Mouse (Mus musculus): Measurements from ENCODE around the gene Traf3.

Gene Traf3

DNA sequence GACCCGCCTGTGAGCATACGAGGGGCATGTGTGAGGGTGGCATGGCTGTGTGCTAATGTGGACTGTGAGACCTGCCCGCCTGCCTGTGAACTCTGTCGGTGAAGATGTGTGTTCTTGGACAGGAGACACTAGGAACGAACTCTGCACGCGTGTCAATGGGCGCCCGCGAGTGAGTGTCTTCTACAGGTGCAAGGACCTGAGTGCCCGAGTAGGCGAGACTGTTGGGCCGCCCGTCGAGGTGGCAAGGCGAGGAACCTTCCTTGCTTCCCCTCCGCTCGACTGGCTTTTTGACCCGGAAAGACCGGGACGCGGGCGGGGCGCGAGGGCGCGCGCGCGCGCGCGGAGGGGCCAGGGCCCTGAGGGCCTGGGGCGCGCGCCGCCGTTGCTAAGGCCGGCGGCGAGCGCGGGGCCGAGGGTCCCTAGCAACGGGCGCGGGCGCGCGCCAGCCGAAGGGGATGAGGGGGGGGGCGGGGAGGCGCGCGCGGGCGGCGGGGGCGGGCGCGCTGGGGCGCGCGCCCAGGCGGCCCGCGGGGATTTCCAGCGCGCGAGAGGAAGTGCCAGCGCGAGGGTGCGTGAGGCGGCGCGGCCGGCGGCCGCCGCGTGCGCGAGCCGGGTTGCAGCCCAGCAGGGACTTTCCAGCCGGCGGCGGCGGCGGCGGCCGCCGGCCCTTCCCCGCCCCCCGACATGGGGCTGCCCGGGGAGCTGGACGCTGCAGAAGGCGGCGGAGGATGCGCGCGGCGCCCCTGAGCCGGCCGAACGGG is at the start of gene Traf3:
Traf3 (plus strand) TSS at position 540 of the 761 bp plus-strand sequence.
- DNase-seq (ENCODE audit: low spot score), result peak; percentile 69

DNA sequence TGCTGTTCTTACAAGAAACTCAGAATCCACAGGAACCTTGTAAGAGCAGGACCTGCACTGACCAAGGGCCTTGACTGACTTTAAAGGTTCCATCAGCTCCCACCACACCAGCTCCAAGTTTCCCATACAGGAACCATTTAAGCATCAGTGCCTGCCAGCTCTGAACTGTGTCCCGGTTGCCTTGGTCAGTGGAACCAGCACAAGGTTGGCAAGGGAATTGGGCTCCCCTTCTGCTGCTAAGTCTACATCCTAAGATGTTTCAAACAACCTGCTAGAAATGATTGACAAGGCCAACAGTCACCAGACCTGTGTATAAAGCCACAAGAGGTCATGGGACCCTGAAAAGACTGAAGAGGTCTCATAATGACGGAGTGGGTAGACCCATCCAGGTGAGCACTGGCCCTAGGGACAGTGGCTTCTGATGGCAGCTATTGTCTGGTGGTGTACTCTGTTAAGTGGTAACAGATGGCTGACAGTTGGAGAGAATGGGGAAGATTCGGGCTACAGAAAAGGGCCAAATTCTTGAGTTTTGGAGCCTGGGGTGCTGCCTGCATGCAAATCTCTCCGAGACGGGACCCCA is 46.6 kb upstream of the Traf3 start:
- DNase-seq (ENCODE audit: low spot score), result no peak

DNA sequence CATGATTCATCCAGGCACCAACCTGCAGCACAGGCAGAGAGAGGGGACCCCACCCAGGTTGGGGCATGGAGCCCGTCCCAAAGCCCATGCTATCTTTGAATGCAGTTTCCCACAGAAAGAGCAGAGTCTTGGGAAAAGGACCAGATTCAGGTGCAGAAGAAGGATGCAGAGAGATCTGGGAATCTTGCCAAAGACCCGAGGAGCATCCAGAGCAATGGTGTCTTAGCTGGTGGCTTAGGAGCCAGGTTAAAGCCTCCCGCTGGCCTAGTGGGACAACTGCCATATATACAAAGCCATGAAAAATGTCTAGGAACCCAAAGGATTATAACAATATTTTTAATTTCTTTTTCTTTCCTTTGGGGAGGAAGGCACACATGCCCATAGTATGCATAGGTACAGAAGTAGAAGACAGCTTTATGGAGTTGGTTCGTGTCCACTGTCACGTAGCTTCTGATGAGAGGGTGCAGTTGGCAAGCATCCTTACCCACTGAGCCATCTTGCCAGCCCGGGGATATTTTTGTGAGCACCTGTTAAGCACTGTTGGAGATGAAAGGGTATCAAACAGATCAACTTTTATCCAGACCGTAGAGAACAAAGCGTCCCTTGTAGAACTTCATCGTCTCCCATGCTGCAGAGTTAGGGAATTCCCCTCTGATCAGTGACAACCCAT is 45.1 kb upstream of the Traf3 start:
- no peak for DNase-seq (ENCODE audit: low spot score)

DNA sequence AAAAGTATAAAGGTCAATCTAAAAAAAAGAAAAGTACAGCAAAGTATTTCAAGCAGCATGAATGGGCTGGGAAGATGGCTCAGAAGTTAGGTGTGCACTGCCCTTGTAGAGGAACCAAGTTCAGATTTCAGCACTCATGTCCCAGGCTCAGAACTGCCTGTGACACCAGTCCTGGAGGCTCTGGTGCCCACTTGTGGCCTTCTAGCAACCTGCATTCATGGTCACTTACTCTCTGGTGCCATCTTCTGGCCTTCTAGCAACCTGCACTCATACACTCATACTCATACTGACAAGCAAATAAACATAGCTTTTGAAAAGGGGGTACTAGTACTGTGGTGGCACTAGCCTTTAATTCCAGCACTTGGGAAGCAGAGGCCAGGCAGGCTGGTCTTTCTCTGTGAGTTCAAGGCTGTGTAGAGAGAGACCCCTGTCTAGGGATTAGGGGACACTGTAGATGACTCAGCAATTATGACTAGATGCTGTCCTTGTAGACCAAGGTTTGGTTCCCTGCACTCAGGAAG is 43.8 kb upstream of the Traf3 start:
- DNase-seq (ENCODE audit: low spot score), result no peak

DNA sequence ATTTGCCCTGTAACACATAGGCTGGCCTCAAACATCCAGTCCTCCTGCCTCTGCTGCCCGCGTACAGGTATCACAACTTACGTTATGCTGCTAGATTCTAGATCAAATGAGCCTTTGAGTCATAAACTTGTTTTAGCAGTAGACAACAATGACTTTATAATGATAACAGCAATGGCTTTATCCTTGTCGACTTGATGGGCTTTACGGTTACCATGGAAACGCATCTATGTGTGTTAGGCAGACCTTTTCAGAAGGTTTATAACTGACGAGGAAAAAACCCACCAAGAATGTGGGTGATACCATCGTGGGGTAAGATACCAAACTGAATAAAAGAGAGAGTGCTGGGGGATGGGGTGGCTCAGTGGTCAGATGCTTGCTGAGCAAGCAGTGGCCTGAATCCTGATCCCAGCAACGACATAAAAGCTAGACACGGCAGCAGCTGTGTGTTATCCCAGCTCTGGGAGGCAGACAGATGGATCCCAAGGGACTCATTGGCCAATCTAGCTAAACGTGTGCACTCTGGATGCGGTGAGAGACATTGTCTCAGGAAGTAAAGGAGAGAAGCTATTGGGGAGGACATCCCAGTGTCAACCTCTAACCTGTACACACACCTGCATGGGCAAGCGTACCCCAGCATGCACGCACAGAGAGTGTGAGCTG is 41.4 kb upstream of the Traf3 start:
- DNase-seq (ENCODE audit: low spot score), result no peak

DNA sequence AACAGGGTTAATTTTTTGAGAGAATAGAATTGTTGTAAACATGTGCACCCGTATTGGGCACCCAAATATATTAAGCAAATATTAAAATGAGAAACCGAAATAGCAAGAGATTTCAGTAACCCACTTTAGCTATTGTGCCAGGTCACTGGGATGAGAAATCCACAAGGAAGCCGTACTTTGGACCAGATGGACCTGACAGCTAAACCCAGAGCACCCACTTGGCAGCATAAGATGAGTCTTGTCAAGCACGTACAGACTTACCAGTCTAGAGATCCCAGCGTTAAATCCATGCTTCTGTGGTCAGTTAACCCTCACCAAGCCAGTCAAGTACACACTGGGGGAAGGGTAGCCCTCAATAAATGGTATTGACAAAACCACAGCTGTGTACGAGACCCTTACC is 40.5 kb upstream of the Traf3 start:
- DNase-seq (ENCODE audit: low spot score), result no peak

DNA sequence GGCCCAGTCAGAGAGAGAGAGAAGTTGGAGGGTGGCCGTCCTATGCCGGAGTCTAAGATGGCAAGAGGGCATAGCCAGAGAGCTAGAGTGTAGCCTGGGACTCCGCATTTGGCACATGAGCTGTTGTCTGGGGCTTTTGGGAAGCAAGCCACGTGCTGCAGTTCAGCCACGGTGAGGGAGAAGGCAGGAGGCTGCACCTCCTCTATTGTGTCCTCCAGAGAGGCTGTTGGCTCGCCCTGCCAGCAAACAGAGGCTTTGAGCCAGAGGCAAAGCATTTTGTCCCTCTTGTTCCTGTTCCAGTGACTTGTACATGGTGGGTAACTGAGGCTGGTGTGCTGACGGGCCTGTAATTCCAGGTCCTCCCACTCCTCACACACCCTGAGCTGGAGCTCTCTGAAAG is 32.0 kb upstream of the Traf3 start:
- no peak for DNase-seq (ENCODE audit: low spot score)

DNA sequence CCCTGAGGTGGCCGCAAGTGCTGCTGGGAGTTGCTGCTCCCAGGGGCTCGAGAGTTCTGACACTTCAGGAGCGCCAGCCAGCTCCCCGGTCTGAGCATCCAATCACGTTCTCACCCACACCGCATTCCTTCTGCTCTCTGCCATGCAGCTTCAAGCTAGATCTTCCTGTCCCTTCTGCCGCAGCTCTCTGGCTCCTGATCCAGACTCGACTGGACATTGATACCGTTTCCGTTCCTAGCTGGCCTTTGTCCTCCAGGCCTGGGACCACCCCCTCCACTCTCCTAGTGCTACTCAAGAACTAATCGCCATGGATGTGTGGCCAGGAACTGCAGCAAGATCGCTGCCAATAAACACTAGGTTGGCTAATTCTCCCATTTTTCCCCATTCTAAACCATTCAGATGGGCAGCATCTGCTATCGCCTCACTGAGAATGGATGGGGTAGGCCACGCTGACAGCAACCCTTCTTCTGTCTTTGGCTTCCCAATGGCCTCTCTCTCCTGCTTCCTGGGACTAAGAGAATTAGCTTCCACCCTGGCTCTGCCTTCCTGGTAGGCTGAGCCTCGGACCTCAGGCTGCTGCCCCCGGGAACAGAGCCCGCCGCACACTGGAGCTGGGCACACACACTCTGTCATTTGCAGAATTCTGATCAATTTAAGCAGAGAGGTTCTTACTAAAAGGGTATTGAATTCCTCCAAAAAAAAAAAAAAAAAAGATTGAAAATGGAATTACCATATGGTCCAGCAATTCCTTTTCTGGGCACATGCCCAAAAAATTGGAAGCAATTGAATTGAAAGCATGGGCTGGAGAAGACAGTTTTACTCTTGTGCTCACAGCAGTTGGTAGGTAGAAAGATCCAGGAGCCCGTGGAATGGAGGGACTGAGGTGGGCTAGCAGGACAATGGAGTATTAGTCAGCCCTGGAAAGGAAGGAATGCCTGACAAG is 31.1 kb upstream of the Traf3 start:
- DNase-seq (ENCODE audit: low spot score), result no peak

DNA sequence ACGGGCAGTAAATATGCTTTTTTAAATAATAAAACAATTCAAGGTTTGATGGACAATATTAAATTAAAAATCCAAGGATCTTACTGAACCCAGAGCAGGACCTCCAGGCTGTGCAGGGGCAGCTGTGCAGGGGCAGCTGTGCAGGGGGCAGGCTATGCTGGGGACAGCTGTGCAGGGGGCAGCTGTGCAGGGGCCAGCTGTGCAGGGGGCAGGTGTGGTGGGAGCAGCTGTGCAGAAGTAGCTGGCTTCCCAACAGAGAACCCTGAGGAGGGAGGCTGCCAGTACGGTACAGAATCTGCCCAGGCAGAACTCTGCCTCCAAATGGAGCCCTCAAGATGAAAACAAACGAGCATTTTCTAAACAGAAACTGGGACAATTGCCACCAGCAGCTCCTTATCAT is 30.2 kb upstream of the Traf3 start:
- DNase-seq (ENCODE audit: low spot score), result no peak

DNA sequence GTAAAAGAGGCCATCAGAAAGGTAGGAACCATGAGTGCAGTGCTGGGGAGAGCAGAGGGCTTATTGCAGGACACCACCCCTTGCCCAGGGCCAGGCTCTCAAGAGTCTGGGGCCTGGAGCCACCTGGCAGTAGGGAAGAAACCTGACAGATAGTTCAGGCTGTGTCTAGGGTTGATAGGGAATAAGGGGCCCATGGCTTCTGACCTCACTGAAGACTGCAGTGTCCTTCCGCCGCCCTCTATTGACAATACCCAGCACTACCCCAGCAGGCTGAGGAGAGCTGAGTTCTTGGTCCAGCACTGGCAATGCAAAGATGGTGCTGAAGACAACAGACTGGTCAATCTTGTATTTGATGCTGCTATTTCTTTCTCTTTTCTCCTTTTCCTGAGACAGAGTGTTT is 29.1 kb upstream of the Traf3 start:
- no peak for DNase-seq (ENCODE audit: low spot score)

DNA sequence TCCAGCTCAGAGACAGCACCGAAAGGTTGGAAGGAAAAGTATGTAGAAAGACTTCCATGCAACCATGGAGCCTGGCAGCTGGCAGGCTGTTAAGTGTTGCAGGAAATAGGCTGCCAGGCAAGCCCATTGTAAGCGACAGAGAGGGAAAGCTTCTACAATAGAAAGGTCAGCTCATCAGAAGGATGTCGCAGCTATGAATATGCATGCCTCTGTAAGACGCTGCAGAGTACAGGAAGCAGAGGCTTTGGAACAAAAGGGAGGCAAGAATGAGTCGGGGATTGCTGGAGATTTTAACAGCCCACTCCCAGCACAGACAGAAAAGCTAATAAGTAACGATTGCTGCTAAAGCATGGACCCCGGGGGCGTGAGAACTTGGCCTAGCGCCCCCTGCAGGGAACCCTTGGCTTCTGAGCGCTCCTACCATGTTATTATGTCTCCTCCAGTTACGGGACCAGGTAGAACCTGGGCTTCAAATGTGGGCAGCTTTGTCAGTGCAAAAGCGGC is 23.1 kb upstream of the Traf3 start:
- no peak for DNase-seq (ENCODE audit: low spot score)

DNA sequence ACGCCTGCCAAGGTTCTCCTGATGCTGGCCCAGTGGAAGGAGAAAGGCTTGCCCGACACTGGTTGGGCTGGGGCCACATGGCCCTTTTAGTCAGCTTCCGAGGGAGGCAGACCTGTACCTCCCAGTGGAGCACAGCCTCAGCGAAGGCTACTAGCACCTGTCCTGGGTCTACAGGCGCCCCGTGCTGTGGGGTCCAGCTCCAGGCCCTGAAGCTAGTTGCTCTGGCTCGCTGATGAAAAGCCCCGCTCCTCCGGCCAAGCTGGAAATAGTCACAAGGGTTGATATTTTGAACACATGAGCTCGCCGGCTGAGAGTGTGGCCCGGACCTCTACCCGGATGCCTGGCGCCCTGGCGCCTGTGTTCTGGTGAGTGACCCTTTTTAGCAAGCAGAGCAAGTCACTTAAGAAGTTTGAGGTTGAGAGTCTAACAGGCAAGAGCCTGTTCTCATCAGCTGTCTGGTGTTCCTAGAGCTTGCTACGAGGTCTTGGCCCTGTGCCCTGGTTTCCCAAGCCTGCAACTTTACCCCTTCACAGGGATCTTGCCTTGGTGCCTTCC is 22.6 kb upstream of the Traf3 start:
- no peak for DNase-seq (ENCODE audit: low spot score)

DNA sequence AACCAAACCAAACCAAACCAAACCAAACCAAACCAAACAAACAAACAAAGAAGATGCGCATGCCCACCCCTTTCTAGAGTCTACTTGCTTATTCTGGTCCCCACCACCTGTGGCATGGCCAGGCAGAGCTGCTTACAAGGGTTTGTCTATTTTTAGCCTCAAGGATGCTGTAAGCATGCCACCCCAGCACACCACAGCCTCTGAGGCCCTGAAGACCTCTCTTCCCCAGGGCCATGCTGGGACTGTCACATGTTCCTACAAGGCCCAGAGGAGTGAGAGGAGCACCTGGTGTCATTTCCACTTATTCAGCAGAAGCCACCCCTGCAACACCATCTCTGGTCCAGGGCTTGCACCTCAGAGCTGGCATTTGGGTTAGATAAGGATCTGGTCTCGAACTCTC is 21.6 kb upstream of the Traf3 start:
- DNase-seq (ENCODE audit: low spot score), result no peak

DNA sequence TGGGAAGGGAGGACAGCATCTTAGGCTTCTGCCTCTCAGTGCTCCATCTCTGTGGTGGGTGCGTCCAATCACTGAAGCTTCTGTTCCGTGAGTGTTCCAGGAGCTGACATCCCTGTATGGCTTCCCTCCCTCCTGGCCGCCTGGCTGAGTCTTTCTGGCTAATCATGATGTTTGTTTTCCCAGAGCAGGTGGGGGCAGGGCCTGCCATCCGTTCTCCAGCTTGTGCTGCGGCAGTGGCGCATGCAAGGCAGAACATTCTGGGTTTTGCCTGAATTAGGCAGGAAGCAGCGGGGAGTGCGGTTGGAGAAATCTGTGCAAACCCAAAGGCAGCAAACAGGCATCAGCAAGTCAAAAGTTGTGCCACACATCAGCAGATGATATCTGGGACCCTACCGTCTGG is 20.9 kb upstream of the Traf3 start:
- DNase-seq (ENCODE audit: low spot score), result no peak

DNA sequence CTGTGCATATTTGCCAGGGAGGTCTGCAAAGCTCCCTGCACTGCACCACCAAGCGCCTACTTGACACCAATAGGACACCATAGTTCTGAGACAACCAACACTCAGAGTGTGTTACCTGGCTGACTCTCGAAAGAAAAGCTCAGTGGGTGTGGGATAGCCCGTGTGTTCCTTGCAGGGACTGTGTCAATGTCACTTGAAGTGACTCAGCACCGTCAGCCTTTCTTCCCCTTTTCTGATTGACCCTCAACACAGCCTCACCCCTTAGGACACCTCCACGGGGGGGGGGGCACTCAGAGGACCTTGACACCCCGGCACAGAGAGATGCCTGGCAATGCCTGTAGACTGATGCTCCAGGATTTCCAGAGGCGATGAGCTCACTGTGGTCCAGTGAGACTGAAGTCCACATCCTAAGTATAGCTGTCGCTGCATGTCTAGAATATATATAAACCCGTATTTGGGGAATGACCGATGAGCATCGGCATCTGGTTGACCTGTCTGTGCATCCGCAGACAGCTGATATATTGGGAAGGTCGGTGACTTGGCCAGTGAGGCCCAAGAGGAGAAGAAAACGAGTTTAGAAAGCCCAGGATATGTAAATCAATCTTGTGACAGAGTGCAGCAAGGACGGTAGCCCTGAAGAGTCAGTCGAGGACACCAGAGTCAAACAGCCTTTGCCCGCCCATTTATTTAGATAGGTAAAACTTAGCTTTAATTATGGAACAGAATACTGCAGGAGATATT is 16.5 kb upstream of the Traf3 start:
- no peak for DNase-seq (ENCODE audit: low spot score)

DNA sequence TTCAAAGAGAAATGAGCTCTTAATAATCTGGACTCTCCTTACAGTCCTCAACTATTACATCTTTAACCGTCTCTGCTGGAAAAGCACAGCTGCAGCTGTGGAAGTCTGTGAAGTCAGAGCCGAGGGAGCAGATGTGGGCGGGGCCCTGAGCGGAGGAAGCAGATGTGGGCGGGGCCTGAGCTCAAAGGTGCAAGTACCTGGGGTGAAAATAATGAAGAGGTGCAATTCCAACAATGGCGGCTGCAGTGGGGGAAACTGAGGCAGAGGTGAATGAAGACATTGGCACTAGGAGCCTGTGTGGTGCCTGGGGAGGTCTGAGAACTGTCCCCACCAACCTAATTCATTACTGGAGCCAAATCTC is 16.0 kb upstream of the Traf3 start:
- DNase-seq (ENCODE audit: low spot score), result no peak

DNA sequence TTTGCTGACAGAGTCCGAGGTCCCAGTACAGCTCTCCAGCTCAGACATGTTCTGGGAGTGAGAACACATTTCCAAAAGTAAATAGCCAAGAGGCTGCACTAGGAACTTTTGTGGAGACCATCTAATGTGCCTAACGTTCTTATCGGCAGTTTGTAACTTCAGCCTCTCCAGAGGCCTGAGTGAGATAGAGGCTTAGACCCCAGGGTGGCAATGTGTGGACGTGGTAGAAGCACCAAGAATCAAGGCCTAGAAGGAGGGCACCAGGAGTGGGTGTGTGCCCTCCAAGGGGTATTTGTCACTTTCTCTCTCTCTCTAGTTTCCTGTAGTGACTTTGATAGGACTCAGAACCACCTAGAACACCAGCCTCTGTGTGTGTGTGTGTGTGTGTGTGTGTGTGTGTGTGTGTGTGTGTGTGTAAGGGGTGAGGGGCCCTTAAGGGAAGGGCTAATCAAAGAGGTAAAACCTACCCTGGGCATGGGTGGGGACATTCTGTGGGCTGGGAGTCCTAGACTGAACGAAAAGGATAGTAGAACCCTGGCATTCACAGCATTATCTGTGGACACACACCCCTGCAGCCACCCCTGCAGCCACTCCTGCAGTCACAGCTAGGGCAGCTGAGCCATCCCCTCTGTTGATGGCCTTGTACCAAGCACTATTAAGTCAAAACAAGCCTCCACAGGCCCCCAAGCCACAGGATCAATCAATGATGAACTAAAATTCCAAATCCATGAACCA is 14.6 kb upstream of the Traf3 start:
- no peak for DNase-seq (ENCODE audit: low spot score)

DNA sequence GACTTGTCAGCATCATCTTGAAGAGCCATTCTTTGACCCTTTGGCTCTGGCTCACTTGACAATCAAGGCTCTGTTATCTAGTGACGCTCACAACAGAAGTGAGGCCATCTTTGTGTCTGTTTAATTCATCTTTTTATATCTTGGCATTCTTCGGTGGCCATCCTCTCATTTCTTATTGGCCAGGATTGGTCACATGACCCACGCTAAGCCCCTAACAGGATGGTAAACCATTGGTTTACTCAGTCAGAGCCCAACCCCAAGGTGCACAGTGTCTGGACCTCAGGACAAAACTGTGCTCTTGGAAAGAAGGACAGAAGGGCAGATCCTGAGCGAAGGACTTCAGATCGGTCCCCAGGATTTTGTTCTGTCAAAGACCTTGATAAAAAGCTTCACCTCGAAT is 13.6 kb upstream of the Traf3 start:
- DNase-seq (ENCODE audit: low spot score), result no peak

DNA sequence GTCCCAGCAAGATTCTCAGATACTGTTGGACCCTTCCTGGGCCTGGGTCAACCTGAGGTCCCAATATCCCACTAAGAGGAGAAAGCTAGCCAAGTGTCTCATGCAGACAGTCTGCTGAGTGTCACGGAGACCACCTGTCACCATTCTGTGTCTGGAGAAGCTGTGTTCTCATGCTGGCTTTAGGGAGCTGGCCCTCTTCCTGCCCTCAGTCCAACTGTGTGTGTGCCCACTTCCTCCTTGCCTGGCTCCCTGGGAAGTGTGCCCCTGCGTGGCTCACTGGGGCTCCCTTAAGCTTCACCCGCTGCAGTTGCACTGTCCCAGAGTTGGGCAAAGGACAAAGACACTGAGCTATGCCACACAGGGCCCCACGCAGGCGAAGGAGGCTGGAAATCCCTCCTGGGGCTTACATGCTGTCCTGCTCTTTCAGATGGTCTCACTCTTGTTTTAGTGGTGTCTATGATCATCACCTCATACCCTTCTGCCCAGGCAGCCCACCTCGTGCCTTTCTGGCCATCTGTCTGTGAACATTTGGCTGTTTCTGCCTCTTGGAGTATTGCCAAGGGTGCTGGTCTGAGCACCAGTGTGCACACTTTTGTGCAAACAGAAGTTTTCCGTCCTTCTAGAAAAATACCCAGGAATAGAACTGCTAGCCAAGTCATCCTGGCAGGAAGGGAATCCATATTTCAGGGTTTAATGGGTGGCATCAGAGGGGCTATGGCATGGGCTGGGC is 13.0 kb upstream of the Traf3 start:
- DNase-seq (ENCODE audit: low spot score), result no peak
